Mouse (Mus musculus) small intestine, adult 2 months (tissue): ENCODE measurements around the gene Nrd1.

Experiments
- CTCF ChIP-seq: fragments of 200-500 bp; IDR thresholded peaks from 2 replicates; pipeline ENCODE4 v1.5.1; 2012; ENCODE audit warnings: low read depth, mild to moderate bottlenecking, control low read depth, inconsistent platforms, low read length, moderate library complexity, mixed read lengths; ENCODE audit not compliant: insufficient replicate concordance, insufficient read length; ENCODE audit errors: extremely low read depth
- POLR2A ChIP-seq: fragments of 200-500 bp; IDR thresholded peaks from 2 replicates; pipeline ENCODE4 v1.6.1; 2012; ENCODE audit warnings: low read depth, mild to moderate bottlenecking, control low read depth, inconsistent platforms, low read length, moderate library complexity

- no peak for TF ChIP-seq POLR2A
- no peak for TF ChIP-seq CTCF
Observed at GRCm38 (mm10) chr4:109014091-109014490, 13.6 kb downstream of the Nrd1 start.
